Mouse (Mus musculus): Measurements from ENCODE around the gene Gm17304. TPM values are rescaled to one million over a fixed set of nuclear protein-coding genes. Genes with fewer than 3 reads are reported as not detected.
A peak's percentile ranks its signal among the peaks of the same experiment; 100 is the strongest.

The Gm17304 gene
- total RNA-seq (2017), result not detected in 2 replicates

- ATAC-seq (replicated peaks; ENCODE audit: low read depth, poor library complexity, severe bottlenecking), result no peak
Observed at GRCm38 (mm10) chr5:106608798-106609197, at the start of gene Gm17304. Gm17304 (plus strand) TSS chr5:106609098.

DNA sequence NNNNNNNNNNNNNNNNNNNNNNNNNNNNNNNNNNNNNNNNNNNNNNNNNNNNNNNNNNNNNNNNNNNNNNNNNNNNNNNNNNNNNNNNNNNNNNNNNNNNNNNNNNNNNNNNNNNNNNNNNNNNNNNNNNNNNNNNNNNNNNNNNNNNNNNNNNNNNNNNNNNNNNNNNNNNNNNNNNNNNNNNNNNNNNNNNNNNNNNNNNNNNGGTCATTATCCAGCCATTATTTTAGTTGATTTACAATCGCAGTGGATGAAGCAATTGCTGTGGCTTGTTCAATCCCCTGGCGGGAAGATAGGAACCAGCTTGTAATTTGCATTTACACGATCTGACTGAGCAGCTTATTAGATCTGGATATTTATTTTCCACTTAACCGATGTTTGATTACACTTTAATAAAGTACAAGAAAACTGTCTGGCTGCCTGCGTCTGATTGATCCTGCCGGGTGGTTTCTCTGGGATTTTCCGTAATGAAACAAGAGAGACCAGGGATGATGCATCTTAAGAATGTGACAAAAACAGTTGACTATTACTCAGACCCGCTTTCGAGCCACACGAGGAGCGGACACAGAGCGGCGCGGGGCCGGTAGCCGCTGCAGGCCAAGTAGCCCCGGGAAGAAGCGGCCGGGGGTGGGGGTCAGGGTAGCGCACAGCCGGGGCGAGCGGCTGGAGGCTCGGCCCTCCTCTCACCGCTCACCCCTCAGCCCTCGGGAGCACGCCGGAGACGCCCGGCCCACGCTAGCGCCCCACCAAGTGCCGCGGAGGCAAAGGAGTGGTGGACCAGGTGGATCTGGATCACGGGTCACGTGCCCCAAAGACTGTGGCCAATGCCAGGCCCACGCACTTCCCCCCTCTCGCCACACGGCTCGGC is 48.0 kb upstream of the Gm17304 start:
- ATAC-seq (replicated peaks; ENCODE audit: low read depth, poor library complexity, severe bottlenecking), result 0 out of 2 replicates have a peak, but pooled peaks have one; percentile 22

DNA sequence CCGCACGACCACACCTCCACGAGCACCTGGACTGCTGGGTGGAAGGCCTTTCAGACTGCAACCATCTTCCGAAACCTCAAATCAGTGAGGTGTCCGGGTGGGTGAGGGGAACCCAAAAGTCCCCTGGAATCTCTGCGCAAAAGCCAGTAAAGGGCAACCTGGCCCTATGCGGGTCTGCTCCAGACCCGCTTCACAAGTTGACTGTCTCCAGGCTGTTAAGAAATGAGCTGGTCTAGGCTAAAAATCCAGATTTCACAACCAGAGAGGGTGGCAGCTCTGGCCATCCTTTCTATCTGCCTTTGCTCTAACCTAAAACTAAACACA is 47.4 kb upstream of the Gm17304 start:
- ATAC-seq (replicated peaks; ENCODE audit: low read depth, poor library complexity, severe bottlenecking), result 0 out of 2 replicates have a peak, but pooled peaks have one; percentile 8

- no peak for ATAC-seq (replicated peaks; ENCODE audit: low read depth, poor library complexity, severe bottlenecking)
Observed at GRCm38 (mm10) chr5:106566025-106566424, 42.9 kb upstream of the Gm17304 start.

- peak; percentile 19; the same call in 1 of the 2 replicates for ATAC-seq (replicated peaks; ENCODE audit: low read depth, poor library complexity, severe bottlenecking)
Observed at GRCm38 (mm10) chr5:106573742-106574559, 34.9 kb upstream of the Gm17304 start.

- ATAC-seq (replicated peaks; ENCODE audit: low read depth, poor library complexity, severe bottlenecking), result peak; percentile 89
Observed at GRCm38 (mm10) chr5:106574560-106574946, 34.3 kb upstream of the Gm17304 start.

DNA sequence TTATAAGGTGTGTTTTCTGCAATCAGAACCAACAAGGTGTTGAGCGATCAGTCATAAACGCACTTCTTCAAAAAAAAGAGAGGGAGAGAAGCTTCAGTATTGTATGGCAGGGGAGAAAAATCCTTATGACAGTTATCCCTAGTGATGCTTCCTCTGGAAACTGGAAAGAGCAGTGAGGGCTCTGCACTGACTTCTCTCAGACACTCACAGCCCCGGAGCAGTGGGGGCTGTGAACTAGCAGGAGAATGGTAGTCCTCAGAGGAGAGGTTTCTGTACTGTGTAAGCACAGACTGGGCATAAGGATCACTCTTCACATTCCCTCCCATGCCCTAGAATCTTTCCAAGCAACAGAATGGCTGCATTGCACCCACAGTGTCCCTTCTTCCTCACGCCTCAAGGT is 33.8 kb upstream of the Gm17304 start:
- ATAC-seq (replicated peaks; ENCODE audit: low read depth, poor library complexity, severe bottlenecking), result no peak

DNA sequence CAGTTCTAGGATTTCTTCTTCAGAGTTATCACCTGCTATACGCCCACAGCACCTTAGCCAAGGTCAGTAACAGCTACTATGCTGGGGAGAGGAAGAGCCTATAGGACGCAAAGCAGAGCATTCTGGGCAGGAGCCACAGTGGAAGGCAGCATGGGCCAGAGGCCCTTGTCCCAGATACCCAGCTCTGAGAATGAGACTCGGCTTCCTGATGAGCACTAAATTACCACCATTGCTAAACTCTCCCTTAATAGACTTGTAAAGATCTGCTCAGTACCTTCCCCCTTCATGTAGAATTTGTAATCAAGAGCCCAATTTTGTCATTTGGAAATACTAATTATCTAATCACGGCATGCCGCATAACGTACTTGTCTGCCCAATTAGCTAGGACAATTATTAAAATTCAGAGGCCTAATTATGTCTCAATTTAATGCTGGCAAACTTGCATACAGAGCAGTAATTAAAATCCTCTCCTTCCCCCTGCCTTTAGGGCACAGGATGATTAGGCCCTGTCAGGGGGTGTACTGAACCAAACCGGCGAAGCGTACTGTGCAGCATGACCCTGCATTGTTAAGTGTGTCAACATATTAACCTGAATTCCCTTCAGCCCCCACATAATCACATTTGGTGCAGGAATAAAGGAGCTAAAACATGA is 31.5 kb upstream of the Gm17304 start:
- ATAC-seq (replicated peaks; ENCODE audit: low read depth, poor library complexity, severe bottlenecking), result no peak

GRCm38 (mm10) chr5:106580943-106581342 is 28.0 kb upstream of the Gm17304 start:
- no peak for ATAC-seq (replicated peaks; ENCODE audit: low read depth, poor library complexity, severe bottlenecking)

DNA sequence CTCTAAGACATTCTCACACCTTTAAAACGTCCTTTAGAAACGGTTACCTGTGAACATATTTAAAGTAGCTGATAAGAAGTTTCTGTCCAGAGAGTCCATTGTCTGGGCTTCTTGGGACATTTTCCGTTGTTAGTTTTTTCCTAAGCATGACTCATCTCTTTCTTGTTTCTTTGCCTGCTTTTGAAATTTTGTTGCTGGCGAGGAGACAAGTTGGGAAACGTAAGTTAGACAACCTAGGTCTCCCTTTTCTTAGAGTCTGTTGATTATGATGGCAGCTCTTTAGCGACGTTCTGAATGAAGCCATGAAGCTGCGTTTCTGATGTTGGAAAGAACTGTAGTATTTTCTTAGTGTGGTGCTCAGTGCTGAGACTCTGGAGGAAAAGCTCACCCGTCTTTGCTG is 19.9 kb upstream of the Gm17304 start:
- no peak for ATAC-seq (replicated peaks; ENCODE audit: low read depth, poor library complexity, severe bottlenecking)

- ATAC-seq (replicated peaks; ENCODE audit: low read depth, poor library complexity, severe bottlenecking), result no peak
Observed at GRCm38 (mm10) chr5:106589670-106590069, 19.2 kb upstream of the Gm17304 start.

- no peak for ATAC-seq (replicated peaks; ENCODE audit: low read depth, poor library complexity, severe bottlenecking)
Observed at GRCm38 (mm10) chr5:106590686-106591085, 18.2 kb upstream of the Gm17304 start.

GRCm38 (mm10) chr5:106594388-106594787 is 14.5 kb upstream of the Gm17304 start:
- no peak for ATAC-seq (replicated peaks; ENCODE audit: low read depth, poor library complexity, severe bottlenecking)

DNA sequence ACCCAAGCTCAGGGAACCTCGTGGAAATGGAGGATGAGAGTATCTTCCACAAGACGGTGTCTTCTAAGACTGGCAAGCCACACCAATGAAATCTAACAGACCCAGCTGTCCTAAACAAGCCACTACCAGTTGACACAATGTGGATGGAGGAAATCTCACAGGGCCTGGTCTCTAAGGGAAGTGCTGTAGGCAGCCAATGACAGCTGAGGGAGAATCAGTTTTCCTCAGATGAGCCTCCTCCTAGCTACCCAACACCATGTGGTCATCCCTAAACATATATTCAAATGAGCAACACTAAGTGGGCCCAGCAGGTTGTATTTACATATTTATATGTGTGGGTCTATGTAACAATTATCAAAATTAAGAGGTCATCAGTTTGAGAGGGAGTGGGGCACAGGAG is 11.4 kb upstream of the Gm17304 start:
- no peak for ATAC-seq (replicated peaks; ENCODE audit: low read depth, poor library complexity, severe bottlenecking)

DNA sequence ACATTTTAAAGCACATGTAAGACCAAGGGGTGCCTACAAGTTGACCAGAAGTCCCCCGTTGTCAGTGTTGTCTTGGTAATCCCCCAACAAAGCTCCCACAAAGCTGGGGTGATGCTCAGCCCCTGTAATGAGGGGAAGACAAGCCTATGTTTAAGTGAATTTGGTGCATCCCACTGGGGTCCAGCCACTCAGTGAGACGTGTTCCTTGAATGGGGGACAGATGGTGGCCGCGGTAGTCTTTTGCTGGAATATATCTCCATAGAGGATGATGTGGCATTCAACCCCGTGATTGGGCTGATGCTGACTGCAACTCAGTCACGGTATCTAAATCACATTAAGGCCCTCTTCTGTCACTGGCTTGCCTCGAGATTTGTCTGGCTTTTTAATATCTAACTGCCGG is 9.4 kb upstream of the Gm17304 start:
- ATAC-seq (replicated peaks; ENCODE audit: low read depth, poor library complexity, severe bottlenecking), result no peak

DNA sequence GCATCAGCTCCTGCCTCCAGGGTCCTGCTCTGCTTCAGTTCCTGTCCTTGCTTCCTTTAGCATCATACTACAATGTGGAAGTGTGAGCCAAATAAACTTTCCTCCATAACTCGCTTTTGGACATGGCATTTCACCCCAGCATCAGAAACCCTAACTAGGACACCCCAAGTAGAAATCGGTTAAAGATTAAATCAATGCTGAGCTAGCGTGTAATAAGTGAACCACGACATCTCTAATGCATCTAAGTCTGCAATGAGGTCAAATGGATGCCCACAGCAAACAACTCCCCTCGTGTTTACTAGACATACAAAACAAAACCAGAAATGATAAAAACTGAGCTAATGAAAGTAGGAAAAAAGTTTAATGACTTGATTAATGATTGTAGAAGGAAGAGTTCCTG is 4.5 kb upstream of the Gm17304 start:
- ATAC-seq (replicated peaks; ENCODE audit: low read depth, poor library complexity, severe bottlenecking), result no peak

GRCm38 (mm10) chr5:106605096-106605495 is 3.8 kb upstream of the Gm17304 start:
- no peak for ATAC-seq (replicated peaks; ENCODE audit: low read depth, poor library complexity, severe bottlenecking)

DNA sequence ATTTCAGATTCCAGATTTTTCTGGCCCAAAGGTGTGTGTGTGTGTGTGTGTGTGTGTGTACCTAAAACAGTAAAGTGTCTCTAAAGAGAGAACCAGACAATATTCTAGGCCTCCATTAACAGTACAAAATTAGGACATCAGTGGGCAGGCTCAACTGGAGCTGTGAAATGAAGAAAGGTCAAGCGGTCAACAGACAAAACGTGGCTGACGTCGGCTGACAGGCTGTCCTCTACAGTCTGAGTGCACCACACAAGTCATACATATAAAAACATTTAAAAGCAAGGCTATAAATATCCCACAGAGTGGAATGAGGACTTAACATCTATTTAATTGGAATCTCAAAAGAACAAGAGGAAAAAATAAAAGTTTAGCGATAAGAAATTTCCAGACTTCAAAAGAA is 1.8 kb upstream of the Gm17304 start:
- ATAC-seq (replicated peaks; ENCODE audit: low read depth, poor library complexity, severe bottlenecking), result no peak

DNA sequence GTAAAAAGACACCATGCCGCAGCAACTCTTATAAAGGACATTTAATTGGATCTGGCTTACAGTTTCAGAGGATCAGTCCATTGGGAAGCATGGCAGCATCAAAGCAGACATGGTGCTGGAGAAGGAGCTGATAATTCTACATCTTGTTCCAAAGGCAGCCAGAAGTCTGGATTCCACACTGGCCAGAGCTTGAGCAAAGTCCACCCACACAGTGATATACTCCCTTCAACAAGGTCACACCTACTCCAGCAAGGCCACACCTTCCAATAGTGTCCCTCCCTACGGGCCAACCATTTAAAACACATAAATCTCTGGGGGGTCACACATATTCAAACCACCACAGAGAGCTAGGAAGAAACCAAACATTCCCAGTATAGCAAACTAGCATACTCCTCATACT is 3.3 kb downstream of the Gm17304 start:
- ATAC-seq (replicated peaks; ENCODE audit: low read depth, poor library complexity, severe bottlenecking), result no peak

DNA sequence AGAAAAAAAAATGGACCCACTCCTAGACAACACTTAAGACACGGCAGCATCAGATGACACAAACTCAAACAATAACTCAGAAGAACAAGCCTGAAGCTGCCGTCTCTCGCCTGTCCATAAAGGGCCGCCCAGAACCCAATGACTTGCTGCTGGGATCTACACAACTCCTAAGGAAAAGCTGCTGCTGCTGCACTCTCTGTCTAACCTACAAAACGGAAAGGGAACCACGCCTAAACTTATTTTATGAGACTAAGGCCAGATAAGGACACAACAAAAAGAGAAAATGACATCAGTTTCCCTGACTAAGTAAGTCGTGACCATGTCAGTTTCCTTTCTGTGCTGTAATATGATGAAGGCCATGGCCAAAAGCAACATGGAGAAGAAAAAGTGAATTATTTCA is 5.7 kb downstream of the Gm17304 start:
- ATAC-seq (replicated peaks; ENCODE audit: low read depth, poor library complexity, severe bottlenecking), result no peak

- no peak for ATAC-seq (replicated peaks; ENCODE audit: low read depth, poor library complexity, severe bottlenecking)
Observed at GRCm38 (mm10) chr5:106615006-106615405, 6.1 kb downstream of the Gm17304 start.
